Mouse (Mus musculus) small intestine, adult 2 months (tissue): Measurements from ENCODE around the gene Klk8.

Experiments used
- CTCF ChIP-seq: fragments of 200-500 bp; IDR thresholded peaks from 2 replicates; pipeline ENCODE4 v1.5.1; 2012; ENCODE audit warnings: low read depth, mild to moderate bottlenecking, control low read depth, inconsistent platforms, low read length, moderate library complexity, mixed read lengths; ENCODE audit not compliant: insufficient replicate concordance, insufficient read length; ENCODE audit errors: extremely low read depth
- POLR2A ChIP-seq: fragments of 200-500 bp; IDR thresholded peaks from 2 replicates; pipeline ENCODE4 v1.6.1; 2012; ENCODE audit warnings: low read depth, mild to moderate bottlenecking, control low read depth, inconsistent platforms, low read length, moderate library complexity

DNA sequence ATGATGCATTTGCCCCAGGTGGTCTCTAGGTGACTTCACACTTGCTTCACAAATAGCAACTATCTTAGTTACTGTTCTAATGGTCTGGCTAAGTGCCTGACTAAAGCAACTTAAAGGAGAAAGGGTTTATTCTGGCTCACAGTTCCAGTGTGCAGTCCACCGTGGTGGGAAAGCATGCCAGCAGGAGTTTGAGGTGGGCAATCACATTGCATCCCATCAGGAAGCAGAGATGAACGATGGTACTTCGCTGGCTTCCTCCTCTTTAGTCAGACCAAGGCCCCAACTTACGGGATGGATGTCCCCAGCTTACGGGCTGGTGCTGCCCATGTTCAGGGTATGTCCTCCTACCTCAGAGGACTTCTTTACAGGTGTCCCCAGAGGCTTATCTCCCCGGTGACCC lies 54.2 kb downstream of the Klk8 start:
- TF ChIP-seq CTCF (no peak), POLR2A (no peak)
